Mouse (Mus musculus): Measurements from ENCODE around the gene Vti1a. TPM values are rescaled to one million over a fixed set of nuclear protein-coding genes. Genes with fewer than 3 reads are reported as not detected.
A peak's percentile ranks its signal among the peaks of the same experiment; 100 is the strongest.

The Vti1a gene
- polyA plus RNA-seq, 1 experiment from 2014 or later: 12.8 TPM

DNA sequence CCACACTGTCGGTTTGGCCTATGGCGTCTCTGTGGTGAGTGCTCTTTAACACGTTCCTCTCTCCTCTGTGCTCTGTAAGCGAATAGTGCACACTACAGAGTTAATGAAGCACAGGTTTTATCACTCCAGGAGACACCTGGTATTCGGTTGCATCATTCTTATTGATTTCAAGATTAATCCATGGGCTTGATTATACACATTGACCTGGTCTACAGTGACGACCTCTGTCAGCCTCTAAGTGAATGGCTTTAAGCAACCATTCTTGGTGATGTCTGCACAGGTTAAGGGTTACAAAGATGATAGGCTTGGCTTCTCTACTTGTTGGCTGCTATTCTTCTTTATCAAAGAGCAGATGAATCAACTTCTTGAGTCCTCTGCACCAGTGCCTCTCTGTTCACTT is 234.1 kb downstream of the Vti1a start:
- no peak for ATAC-seq (ENCODE audit: low read depth)
- Histone ChIP-seq H3K4me2 (ENCODE audit: low read depth, low read length) (no peak overlapping the region), H3K27ac (ENCODE audit: low read length) (no peak overlapping the region), H3K27me3 (ENCODE audit: control insufficient read depth, insufficient read depth, low read depth, low read length) (no peaks in the 10 kb centered on the region), H3K36me3 (ENCODE audit: control insufficient read depth, insufficient read depth) (no peaks in the 10 kb centered on the region), H3K4me1 (ENCODE audit: control insufficient read depth, low read depth, low read length) (peaks cover 27% of the 10 kb centered on the region), H3K9me3 (replicated peaks; ENCODE audit: control insufficient read depth, low read length) (no peaks in the 10 kb centered on the region), H3K4me3 (ENCODE audit: low read depth, low read length) (no peak overlapping the region), H3K9ac (ENCODE audit: low read depth, low read length) (no peak overlapping the region)
- 59% methylated on average over 6 of the region's 6 CpGs for WGBS (ENCODE audit: insufficient replicate concordance)

DNA sequence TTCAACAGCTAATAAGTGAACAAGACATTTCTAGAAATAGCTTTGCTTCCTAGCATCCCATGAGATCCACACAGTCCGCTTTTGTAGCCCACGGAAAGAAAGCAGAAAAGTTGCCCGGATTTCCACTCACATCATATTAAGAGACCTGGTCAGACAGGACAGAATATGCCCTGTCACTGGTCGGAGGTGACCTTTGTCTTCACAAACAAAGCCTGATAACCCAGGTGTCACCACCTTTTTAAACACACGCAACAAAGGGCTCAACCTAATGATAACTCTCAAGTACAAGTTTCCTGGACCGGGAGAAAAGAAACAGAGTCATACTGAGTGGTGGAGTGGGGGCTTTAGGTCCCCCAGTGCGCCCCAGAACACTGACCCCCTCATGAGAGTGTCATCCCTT is 236.2 kb downstream of the Vti1a start:
- H3K4me2 ChIP-seq (ENCODE audit: low read depth, low read length): no peak overlapping the region
- WGBS (ENCODE audit: insufficient replicate concordance): 73% methylated on average over 7 of the region's 7 CpGs
- peak; percentile 64; the same call in 1 of the 2 replicates for ATAC-seq (ENCODE audit: low read depth)
- no peaks in the 10 kb centered on the region for H3K9me3 ChIP-seq (replicated peaks; ENCODE audit: control insufficient read depth, low read length)
- no peaks in the 10 kb centered on the region for H3K36me3 ChIP-seq (ENCODE audit: control insufficient read depth, insufficient read depth)
- peaks cover 31% of the 10 kb centered on the region for H3K4me1 ChIP-seq (ENCODE audit: control insufficient read depth, low read depth, low read length)
- no peaks in the 10 kb centered on the region for H3K27me3 ChIP-seq (ENCODE audit: control insufficient read depth, insufficient read depth, low read depth, low read length)
- 0 out of 2 replicates have a peak overlapping the region, but pooled peaks have one; percentile 12 for H3K27ac ChIP-seq (ENCODE audit: low read length)
- no peak overlapping the region for H3K9ac ChIP-seq (ENCODE audit: low read depth, low read length)
- no peak overlapping the region for H3K4me3 ChIP-seq (ENCODE audit: low read depth, low read length)

DNA sequence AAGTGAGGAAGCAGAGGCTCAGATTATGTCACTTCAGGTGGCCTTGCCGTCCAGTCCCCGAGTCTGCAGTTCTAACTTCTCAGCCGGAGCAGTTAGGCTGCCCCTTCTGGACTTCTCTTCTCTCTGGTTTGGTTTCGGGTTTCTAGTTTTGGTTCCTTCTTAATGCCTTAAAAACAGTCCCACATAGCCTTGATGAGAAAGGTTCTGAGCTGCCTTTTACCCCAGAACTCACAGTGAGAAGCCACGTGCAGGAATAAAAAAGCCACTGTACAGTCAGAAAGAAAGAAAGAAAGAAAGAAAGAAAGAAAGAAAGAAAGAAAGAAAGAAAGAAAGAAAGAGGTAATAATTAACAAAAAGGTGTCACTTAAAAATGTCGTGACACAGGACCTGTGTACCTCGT is 236.8 kb downstream of the Vti1a start:
- H3K9me3 ChIP-seq (replicated peaks; ENCODE audit: control insufficient read depth, low read length): no peaks in the 10 kb centered on the region
- 49% methylated on average over 7 of the region's 7 CpGs for WGBS (ENCODE audit: insufficient replicate concordance)
- H3K4me3 ChIP-seq (ENCODE audit: low read depth, low read length): no peak overlapping the region
- no peak for ATAC-seq (ENCODE audit: low read depth)
- H3K4me1 ChIP-seq (ENCODE audit: control insufficient read depth, low read depth, low read length): peaks cover 31% of the 10 kb centered on the region
- no peak overlapping the region for H3K9ac ChIP-seq (ENCODE audit: low read depth, low read length)
- no peak overlapping the region for H3K4me2 ChIP-seq (ENCODE audit: low read depth, low read length)
- H3K27me3 ChIP-seq (ENCODE audit: control insufficient read depth, insufficient read depth, low read depth, low read length): no peaks in the 10 kb centered on the region
- H3K36me3 ChIP-seq (ENCODE audit: control insufficient read depth, insufficient read depth): no peaks in the 10 kb centered on the region
- 0 out of 2 replicates have a peak overlapping the region, but pooled peaks have one; percentile 12 for H3K27ac ChIP-seq (ENCODE audit: low read length)

DNA sequence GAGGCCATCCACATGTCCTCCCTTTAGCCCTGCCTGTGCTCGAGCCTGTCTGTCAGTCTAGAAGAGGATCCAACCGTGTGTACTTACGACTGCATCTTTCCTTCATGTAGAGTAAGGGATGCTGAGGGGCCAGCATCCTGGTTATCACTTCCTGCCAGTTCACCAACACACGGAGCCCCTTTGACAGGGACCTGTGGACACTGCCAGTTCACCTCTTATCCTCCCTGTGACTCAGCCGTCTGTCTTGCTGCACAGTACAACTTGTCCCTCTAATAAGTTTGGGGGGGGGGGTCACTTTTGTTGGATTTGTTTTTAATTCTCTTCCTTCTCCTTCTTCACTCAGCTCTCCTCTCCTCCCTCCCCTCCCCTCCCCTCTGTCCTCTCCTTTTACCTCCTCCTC is 238.2 kb downstream of the Vti1a start:
- Histone ChIP-seq H3K4me1 (ENCODE audit: control insufficient read depth, low read depth, low read length) (peaks cover 24% of the 10 kb centered on the region), H3K27me3 (ENCODE audit: control insufficient read depth, insufficient read depth, low read depth, low read length) (no peaks in the 10 kb centered on the region), H3K36me3 (ENCODE audit: control insufficient read depth, insufficient read depth) (no peaks in the 10 kb centered on the region), H3K27ac (ENCODE audit: low read length) (no peak overlapping the region), H3K9me3 (replicated peaks; ENCODE audit: control insufficient read depth, low read length) (no peaks in the 10 kb centered on the region), H3K9ac (ENCODE audit: low read depth, low read length) (no peak overlapping the region), H3K4me3 (ENCODE audit: low read depth, low read length) (no peak overlapping the region), H3K4me2 (ENCODE audit: low read depth, low read length) (no peak overlapping the region)
- WGBS (ENCODE audit: insufficient replicate concordance): 19% methylated on average over 5 of the region's 5 CpGs
- ATAC-seq (ENCODE audit: low read depth): no peak

DNA sequence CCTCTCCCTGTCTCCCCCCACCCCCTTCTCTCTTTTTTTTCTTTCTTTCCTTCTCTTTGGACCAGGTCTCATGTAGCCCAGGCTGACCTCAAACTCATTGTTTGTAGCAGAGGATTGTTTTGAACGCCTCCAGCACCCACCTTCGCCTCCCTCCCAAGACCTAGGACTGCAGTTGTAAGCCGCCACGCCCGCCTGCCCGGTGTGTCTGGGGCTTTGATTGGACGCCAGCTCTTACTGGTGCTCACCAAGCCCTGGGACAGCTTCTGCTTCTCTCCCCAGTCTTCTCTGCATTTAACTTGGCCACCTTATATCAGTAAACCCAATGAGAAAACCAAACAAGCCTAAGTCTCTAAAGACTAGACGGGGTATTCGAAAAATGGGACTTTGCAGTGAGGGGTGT is 238.6 kb downstream of the Vti1a start:
- ATAC-seq (ENCODE audit: low read depth): no peak
- 62% methylated on average over 9 of the region's 9 CpGs for WGBS (ENCODE audit: insufficient replicate concordance)

DNA sequence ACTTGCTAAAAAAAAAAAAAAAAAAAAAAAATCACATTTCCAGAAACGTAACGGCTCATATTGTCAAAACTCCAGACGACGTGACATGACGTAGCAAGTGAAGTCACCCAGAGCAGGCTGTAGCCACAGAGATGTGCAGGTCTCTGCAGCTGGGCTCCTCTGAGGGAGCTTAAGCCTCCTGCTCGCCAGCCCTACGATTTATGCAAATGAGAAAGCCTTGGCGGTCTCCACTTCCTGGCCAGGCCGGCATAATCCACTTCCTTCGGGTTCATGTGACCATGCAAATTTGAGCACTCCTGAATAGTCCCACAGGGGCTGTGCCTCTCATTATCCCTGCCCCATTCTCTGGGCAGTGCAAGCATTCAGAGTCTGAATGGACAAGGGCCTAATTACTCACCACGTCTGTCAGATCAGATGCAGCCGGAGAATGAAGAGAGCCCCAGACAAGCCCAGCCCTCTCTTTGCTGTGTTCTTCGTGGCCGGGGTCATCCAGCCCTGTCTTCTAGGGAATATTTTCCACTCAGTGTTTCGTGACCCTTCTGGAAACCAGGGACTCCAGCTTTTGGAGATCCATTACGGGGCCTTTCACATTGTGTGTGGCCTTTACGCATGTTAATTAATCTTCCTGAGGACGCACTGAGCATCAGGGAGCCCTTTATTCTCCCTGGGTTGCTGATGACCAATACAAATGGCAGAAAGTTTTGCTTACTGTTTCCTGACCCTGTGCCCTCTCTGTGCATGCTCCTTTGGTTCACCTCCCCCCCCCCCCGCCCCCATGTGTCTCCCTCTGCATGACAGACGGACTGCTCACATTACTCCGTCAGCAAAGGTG is 240.3 kb downstream of the Vti1a start:
- H3K27me3 ChIP-seq (ENCODE audit: control insufficient read depth, insufficient read depth, low read depth, low read length): no peaks in the 10 kb centered on the region
- ATAC-seq (ENCODE audit: low read depth): no peak
- peaks cover 24% of the 10 kb centered on the region for H3K4me1 ChIP-seq (ENCODE audit: control insufficient read depth, low read depth, low read length)
- H3K9ac ChIP-seq (ENCODE audit: low read depth, low read length): no peak overlapping the region
- WGBS (ENCODE audit: insufficient replicate concordance): 38% methylated on average over 21 of the region's 21 CpGs
- no peak overlapping the region for H3K4me2 ChIP-seq (ENCODE audit: low read depth, low read length)
- no peak overlapping the region for H3K27ac ChIP-seq (ENCODE audit: low read length)
- H3K9me3 ChIP-seq (replicated peaks; ENCODE audit: control insufficient read depth, low read length): no peaks in the 10 kb centered on the region
- no peaks in the 10 kb centered on the region for H3K36me3 ChIP-seq (ENCODE audit: control insufficient read depth, insufficient read depth)
- no peak overlapping the region for H3K4me3 ChIP-seq (ENCODE audit: low read depth, low read length)

More for the DNA sequence above, 238.6 kb downstream of the Vti1a start:
- Histone ChIP-seq H3K9ac (ENCODE audit: low read depth, low read length) (no peak overlapping the region), H3K4me1 (ENCODE audit: control insufficient read depth, low read depth, low read length) (peaks cover 24% of the 10 kb centered on the region), H3K36me3 (ENCODE audit: control insufficient read depth, insufficient read depth) (no peaks in the 10 kb centered on the region), H3K27ac (ENCODE audit: low read length) (no peak overlapping the region), H3K4me2 (ENCODE audit: low read depth, low read length) (no peak overlapping the region), H3K4me3 (ENCODE audit: low read depth, low read length) (no peak overlapping the region), H3K27me3 (ENCODE audit: control insufficient read depth, insufficient read depth, low read depth, low read length) (no peaks in the 10 kb centered on the region), H3K9me3 (replicated peaks; ENCODE audit: control insufficient read depth, low read length) (no peaks in the 10 kb centered on the region)

DNA sequence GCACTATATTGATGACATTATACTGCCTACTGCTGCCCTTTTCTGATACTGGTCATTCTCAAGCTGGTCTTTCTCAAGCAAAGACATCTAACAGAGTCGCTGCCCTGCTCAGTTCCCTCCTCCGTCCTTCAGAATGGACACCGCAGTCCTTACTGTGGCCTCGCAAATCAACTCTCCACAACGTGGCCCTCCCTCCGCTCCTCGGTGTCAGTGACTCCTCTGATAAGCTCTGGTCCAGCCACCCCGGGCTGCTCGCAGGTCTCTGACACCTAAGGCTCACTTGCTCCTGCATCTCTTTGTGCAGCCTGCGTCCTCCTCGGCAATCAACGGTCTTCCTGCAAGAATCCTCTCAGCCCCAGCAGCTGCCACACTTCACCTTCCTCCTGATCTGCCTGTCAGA is 243.2 kb downstream of the Vti1a start:
- Histone ChIP-seq H3K4me3 (ENCODE audit: low read depth, low read length) (no peak overlapping the region), H3K36me3 (ENCODE audit: control insufficient read depth, insufficient read depth) (no peaks in the 10 kb centered on the region), H3K9ac (ENCODE audit: low read depth, low read length) (no peak overlapping the region), H3K9me3 (replicated peaks; ENCODE audit: control insufficient read depth, low read length) (no peaks in the 10 kb centered on the region), H3K4me2 (ENCODE audit: low read depth, low read length) (no peak overlapping the region), H3K27ac (ENCODE audit: low read length) (no peak overlapping the region), H3K27me3 (ENCODE audit: control insufficient read depth, insufficient read depth, low read depth, low read length) (no peaks in the 10 kb centered on the region), H3K4me1 (ENCODE audit: control insufficient read depth, low read depth, low read length) (peaks cover 15% of the 10 kb centered on the region)
- ATAC-seq (ENCODE audit: low read depth): no peak
- WGBS (ENCODE audit: insufficient replicate concordance): 83% methylated on average over 12 of the region's 12 CpGs

DNA sequence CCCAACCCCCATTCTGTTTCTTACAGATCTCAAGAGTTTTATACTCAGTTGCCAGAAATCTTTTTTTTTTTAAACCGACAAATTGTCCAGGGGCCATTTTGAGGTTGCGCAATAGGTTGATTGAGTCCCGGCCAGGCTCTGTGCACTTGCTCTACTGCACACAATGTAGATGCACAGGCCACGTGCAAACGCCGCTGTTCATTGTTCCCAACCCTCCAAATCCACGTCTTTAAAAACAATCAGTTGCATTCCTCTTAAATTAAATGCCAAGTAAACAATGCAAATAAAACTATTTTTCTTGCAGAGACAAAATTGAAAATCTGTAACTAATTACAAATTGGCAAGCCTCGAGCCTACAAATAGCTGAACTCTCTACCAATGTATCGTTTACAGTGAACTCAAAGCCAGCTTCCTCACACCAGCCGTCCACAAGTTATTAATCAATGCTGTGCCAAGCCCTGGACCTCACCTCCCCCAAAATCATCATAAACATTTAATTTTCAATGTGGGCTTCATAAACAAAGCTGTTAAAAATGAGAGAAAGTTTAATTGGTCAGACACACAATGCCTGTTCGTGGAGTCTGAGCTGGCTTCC is 244.1 kb downstream of the Vti1a start:
- Histone ChIP-seq H3K9me3 (replicated peaks; ENCODE audit: control insufficient read depth, low read length) (no peaks in the 10 kb centered on the region), H3K4me2 (ENCODE audit: low read depth, low read length) (no peak overlapping the region), H3K27ac (ENCODE audit: low read length) (no peak overlapping the region), H3K9ac (ENCODE audit: low read depth, low read length) (no peak overlapping the region), H3K36me3 (ENCODE audit: control insufficient read depth, insufficient read depth) (no peaks in the 10 kb centered on the region), H3K27me3 (ENCODE audit: control insufficient read depth, insufficient read depth, low read depth, low read length) (no peaks in the 10 kb centered on the region), H3K4me3 (ENCODE audit: low read depth, low read length) (no peak overlapping the region), H3K4me1 (ENCODE audit: control insufficient read depth, low read depth, low read length) (peaks cover 22% of the 10 kb centered on the region)
- ATAC-seq (ENCODE audit: low read depth): no peak
- WGBS (ENCODE audit: insufficient replicate concordance): 77% methylated on average over 11 of the region's 11 CpGs

DNA sequence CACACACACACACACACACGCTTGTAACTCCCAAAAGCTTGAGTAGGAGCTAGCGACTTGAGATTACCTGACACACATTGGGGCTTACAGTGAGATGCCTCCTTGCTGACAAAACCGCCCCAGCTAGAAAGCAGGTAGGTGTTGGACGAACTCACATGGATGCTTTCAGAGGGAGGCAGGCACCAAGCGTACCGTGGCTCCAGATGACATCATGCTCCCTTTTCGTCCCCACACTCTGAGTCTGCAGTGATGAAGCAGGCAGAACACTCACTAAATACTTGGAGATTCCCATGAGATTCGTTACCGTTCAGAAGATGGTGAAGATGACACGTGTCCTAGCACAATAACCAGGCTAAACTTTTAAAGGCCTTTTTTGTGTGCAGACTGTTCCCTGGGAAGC is 245.4 kb downstream of the Vti1a start:
- no peak for ATAC-seq (ENCODE audit: low read depth)

More for the DNA sequence above, 245.4 kb downstream of the Vti1a start:
- H3K4me1 ChIP-seq (ENCODE audit: control insufficient read depth, low read depth, low read length): peaks cover 33% of the 10 kb centered on the region
- no peaks in the 10 kb centered on the region for H3K27me3 ChIP-seq (ENCODE audit: control insufficient read depth, insufficient read depth, low read depth, low read length)
- no peaks in the 10 kb centered on the region for H3K9me3 ChIP-seq (replicated peaks; ENCODE audit: control insufficient read depth, low read length)
- no peak overlapping the region for H3K4me3 ChIP-seq (ENCODE audit: low read depth, low read length)
- no peak overlapping the region for H3K4me2 ChIP-seq (ENCODE audit: low read depth, low read length)
- 83% methylated on average over 10 of the region's 10 CpGs for WGBS (ENCODE audit: insufficient replicate concordance)
- no peaks in the 10 kb centered on the region for H3K36me3 ChIP-seq (ENCODE audit: control insufficient read depth, insufficient read depth)
- no peak overlapping the region for H3K27ac ChIP-seq (ENCODE audit: low read length)
- H3K9ac ChIP-seq (ENCODE audit: low read depth, low read length): no peak overlapping the region
